Mouse (Mus musculus) kidney, adult 2 months (tissue): Measurements from ENCODE around the gene Ankrd13d.

Experiments used
- CTCF ChIP-seq: fragments of 200-500 bp; conservative IDR thresholded peaks from 2 replicates; pipeline ENCODE4 v1.5.1; 2011; ENCODE audit warnings: low read depth, mild to moderate bottlenecking, control low read depth, low read length, moderate library complexity, mixed read lengths; ENCODE audit not compliant: insufficient read depth, insufficient read length
- POLR2A ChIP-seq: fragments of 200-500 bp; IDR thresholded peaks from one replicate; pipeline ENCODE4 v1.6.1; 2011; ENCODE audit warnings: low read depth, low read length, control low read depth

GRCm38 (mm10) chr19:4298322-4299121 is 15.6 kb upstream of the Ankrd13d start:
- TF ChIP-seq CTCF (no peak), POLR2A (no peak)
